Mouse (Mus musculus): ENCODE measurements around the gene Fyb2.

Gene Fyb2

DNA sequence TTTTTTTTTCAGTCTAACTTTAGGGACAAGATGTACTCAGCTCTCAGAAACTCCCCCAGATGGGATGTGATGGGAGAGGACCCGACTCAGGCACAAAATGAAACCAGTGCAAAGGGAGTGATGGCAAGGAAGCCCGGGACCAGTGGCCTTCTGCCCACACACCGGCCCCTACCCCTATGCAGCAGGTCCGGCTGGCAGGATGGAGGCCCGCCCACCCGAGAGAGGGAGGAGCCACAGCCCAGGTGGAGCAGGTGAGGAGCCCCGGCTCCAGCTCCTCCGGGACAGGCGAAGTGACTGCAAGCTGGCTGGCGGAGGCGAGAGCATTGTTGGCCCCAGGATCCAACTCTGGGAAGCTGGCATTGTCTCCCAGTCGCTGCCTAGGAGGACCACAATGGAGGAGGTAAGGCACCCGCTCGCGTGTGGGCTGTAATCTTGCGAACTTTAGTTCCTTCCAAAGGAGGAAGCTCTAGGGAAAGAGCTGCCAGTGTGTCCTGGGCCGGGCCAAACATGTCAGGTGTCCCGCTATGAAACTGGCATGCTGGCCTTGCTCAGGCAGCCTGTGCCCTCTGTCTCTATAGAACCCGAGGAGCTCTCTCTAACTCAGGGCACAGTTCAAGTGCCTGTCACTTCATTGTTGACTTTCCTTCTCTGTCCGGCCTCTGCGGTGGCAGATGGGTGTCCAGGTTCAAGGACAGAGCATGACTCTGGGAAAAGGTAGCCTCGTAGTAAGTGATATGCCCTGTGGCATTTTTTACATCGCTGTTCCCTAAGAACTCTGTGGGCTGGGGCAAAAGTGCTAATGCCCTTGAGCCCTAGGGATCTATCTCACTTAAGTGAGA lies at the start of gene Fyb2:
Gene Fyb2, plus strand, starts transcription at position 166 of the 839 bp plus-strand sequence.
- DNase-seq (ENCODE audit: extremely low spot score): peak; percentile 18

DNA sequence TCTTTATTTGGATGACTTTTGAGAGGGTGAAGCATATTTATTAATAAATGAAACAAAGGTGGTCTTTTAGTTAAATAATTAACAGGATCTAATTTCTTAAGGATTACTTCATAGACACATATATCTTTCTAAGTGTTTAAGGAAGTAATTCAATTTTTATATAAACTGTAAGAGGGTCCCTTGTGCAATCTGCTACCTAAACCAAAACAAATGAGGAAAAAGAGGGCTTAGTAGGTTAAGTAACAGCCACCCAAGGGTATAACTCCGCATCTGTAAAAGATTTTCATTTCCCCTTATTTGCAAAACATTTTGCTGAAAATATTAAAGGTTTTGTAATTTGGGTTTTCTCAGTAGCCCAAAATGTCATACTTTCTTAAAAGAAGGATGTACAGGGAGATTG lies 48.9 kb upstream of the Fyb2 start:
- DNase-seq (ENCODE audit: extremely low spot score): no peak

DNA sequence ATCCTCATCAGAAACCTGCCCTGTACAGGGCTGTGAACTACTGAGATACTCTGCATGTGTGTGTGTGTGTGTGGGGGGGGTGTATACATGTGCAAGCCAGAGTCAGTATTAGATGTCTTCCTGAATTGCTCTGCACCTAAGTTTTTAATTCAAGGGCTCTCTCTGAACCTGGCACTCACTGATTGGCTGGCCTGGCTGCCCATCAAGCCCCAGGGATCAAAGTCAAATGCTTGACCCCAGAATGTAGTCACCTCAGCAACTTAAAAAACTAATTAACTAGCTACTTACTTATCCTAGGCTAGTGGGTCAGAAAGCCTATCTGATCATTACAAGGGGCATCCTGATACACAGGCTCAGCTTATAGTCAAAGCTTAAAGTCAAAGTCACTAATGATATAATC lies 43.7 kb upstream of the Fyb2 start:
- DNase-seq (ENCODE audit: extremely low spot score): no peak

DNA sequence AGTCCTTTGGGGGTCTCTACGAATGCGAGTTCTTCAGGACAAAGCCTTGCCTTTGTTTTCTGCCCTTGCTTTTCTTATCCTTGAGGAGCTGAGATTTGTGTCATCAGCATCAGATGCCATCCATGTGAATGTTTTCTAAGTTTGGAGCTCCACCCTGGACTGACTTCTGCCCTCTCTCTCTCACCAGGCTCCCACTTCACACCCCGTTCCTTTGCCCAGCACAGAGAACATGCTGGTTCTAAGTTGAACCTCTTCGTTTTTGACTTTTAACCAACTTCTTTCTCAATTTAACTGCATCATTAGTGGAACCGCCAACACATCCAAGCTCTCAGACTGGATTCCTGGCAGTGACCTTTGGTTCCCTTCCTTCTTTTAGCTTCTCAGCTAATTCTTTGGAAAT lies 43.1 kb upstream of the Fyb2 start:
- DNase-seq (ENCODE audit: extremely low spot score): no peak

DNA sequence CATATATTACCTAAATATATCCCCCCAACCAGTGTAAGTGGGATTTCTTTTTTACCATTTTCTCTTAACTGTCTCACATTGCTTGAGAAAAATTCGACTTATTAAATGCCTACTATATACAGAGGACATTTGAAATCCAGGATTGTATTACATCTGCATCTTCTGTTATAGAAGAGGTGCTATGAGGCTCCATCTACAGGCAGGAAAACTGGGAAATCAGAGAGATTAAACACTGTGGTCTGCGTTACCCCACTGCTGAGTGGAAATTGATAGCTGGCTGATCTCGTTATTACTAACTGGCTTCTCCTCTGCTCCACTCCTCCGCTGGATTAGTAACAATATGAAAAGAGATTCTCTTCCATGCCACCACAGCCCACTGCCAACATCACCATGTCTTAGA lies 37.4 kb upstream of the Fyb2 start:
- no peak for DNase-seq (ENCODE audit: extremely low spot score)

DNA sequence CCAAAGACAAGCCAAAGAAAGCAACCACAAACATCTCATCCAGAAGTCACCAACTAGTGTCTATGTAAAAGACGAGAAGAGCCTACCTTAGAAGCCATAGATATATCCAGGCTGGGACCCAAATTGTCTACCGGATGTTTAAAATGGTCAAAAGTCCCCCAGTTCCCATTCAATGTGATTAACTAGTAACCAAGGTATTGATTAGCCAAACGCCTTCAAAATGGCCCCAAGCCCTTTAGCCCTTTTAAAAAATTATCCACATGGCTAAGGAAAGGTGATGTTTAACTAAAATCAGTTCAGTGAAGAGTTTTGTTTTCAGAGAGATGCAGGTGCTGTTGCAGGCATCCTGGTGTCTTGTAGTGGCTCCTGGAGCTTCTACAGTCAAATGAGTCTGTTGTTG lies 36.9 kb upstream of the Fyb2 start, which contains the start of gene C8a:
Gene C8a, minus strand, starts transcription at position 76 of the 400 bp plus-strand sequence.
- DNase-seq (ENCODE audit: extremely low spot score): no peak

DNA sequence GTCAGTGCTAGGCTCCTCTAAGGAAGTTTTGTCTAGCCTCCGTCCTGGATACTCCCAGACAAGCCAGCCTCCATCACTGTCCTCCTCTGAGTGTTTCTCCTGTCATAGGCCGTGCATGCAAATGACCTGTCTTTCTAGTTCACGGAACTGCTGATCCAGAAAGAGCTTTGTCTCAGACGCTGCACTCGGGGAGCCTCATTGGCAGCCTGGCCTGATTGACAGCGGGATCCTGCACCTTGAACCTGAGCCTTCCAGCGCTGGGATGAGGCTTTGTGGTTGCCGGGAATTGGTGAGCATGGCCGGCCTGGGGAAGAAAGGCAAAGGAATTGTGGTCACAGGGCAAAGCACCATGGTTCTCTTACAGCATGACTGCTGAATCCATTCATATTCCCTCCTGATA lies 25.8 kb upstream of the Fyb2 start:
- DNase-seq (ENCODE audit: extremely low spot score): no peak

DNA sequence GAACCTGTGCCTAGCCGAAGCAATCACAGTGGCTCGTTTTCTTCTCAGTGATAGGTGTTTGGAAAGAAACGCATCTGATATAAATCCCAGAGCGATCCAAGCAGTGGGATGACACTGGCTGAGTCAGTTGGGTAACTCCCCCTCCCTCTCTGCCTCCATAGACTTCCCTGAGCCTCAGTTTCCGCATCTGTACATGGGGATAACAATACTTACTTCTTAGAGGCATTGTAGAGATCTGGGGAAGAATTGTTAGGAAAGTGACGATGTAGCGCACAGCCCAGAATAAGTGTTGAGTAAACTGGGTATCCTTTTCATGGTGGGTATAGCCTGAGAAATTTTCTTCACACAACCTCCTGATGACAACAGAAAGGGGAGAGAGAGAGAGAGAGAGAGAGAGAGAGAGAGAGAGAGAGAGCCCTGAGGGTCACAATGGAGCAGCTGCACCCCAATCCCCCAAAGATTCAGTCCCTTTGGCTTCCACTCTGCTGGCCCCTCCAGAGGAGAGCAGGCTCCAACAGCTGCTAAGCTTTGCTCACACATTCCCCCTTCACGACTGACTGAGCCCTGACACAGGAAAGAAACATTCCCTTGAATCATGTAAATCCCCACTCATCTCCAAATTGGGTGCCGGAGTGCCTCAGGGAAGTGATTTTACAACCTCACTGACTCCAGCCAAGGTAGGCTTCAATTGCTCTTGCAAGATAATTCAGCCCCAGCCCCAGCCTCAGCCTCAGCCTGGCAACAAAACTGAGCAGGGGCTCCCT lies 24.6 kb upstream of the Fyb2 start:
- no peak for DNase-seq (ENCODE audit: extremely low spot score)

DNA sequence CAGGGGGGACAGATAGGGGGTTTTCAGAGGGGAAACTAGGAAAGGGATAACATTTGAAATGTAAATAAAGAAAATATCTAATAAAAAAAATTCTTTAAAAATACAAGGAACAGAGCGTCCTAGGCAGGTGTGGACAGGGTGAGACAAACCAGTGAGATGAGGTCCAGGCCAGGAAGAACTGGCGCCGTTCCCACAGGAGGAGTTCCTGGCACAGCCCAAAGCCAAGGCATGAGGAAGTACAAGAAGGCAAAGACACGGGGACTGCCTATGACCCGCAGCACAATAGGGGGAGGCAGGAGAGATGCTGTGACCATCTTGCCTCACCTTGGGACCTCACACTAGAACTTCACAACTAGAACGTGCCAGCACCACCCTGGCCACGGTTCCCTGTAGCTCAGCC lies 21.5 kb upstream of the Fyb2 start:
- DNase-seq (ENCODE audit: extremely low spot score): no peak

DNA sequence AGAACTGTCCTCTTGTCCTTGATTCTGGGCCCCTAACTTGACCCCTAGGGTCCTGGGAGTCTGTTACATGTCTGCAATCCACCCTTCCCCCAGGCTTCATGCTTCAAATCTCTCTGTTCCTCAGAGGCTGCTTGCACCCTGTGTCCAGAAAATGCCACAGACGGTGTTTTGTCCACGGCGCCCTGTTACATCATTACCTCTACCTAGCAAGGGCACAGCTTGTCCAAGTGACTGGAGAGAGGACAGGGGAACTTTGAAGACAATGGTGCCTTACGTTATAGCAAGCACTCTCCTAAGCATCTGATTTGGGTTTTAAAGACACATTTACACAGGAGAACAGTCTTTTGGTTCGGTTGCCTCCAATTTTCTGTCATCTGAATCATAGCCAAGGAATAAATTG lies 19.7 kb upstream of the Fyb2 start:
- DNase-seq (ENCODE audit: extremely low spot score): no peak

DNA sequence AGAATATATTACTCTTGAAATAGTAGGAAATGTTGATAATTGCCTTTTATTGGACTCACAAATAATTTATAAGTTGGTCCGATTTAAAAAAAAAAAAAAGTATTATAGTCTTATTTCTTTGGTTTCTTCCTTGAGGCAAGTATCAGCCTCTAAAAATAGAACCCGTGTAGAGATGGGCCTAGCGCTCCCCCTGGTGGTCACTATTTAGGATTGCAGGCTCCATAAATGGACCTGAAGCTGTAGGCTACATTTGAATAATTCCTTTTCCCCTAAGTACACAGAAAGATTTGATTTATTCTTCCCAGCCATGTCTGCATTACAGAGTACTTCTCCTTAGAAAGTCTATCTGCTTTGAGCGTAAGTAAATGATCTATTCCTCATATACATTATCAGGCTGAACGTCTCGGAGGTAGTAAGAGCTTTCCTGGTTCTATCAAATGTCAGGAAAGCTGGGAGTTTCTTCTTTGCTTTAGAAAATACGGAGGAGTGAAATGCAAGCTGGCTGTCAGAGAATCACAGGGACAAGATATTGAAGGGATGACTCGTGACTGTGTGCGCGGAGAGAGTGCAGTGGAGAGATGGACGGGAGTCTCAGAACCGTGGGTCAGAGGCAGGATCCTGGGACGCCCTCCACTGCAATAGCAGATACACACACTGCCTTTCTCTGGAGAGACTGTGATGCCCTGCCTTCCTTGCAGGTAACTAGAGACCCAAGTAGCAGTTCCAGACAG lies 19.1 kb upstream of the Fyb2 start:
- peak; percentile 43 for DNase-seq (ENCODE audit: extremely low spot score)

DNA sequence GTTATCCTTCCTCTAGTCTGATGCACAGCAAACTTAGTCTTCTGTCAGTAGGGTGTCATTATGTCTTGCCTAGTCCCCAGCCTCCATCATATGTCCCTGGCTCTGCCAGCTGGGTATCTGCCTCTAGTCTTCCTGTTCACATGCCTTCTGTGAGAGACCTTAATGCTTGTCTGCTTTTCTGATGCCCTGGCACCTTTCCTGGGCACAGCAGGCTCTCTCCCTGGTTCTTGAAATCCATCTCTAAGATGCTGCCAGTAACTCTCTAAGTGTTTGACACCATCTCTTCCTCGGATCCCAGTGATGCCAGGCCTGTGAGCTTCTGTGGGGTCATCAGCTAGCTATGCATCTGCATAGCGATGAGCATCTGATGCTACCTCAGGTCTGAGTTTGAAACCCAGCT lies 10.4 kb upstream of the Fyb2 start:
- DNase-seq (ENCODE audit: extremely low spot score): no peak

DNA sequence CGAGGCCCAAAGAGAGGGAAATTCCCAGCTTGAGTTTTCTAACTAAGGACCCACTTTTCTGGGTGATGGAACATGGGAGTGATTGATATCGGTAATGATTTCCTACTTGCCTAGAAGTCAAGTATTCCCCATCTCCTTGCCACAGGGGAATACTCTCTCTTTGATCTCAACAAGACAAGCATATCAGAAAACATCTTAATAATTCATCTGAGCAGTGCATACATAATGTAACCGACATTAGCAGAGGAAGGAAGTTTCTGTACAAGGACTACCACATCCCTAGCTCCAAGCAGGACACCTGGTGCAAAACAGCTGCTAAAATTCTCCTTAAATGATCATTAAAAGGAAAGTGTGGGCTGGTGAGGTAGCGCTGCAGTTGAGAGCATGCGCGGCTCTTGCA lies 8.2 kb upstream of the Fyb2 start:
- no peak for DNase-seq (ENCODE audit: extremely low spot score)

DNA sequence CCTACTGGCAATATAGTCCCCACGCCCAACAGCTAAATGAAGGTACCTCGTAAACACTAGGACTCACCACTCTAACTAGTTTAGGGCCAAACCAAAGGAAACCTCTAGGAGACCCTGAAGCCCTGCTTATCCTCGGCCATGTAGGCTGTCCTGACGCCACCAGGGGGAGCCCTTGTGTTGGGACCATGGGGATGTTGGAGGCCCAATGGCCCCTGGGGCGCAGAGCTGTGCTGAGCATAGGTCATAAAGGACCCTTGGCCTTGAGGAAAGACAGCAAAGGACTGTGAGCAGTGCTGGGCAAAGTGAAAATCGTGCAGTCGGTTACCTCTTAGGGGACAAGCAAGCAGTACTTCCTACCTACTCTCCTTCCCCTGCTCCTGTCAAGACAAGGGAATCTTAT lies 1.6 kb upstream of the Fyb2 start:
- peak; percentile 80 for DNase-seq (ENCODE audit: extremely low spot score)

DNA sequence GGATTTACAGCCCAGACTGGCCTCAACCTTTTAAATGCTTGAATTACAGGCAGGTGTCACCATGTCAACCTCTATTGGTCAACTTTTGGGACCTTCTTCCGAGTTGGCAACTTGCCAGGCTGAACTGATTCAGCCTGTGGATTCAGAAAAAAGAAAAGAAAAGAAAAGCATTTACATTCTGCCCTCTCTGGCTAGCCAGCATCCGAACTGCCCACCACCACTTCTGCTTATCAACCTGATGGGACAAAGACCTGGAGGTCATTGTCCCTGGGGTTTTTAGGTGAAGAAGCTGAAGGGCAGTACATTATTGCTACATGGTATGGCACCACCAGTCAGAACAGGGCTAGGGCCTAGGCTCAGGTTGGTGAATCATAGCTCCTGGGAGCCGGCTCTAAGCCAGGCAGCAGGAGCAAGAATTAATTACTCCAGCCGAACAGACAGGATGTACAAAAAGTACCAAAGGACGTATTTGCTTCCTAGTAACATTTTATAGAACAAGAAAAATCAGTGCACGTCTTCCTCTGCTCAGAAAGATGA lies 1.5 kb downstream of the Fyb2 start:
- DNase-seq (ENCODE audit: extremely low spot score): no peak

DNA sequence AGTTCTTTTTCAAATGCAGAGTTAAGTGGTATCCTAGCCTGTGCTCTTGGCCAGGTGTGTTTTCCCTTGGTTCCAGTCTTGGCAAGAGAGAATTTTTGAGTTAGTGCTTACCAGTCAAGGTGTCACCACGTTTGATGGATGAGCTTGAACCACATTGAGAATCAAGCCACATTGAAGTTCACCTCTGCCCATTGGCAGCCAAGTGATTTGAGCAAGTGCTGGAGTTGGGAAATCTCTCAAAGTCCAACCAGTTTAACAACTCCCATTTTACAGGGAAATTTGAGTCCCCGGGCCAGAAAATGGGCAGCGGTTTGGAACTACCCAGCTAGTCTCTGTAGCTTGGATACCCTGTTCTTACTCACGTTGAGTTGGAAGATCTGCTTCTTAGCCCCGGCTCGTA lies 4.8 kb downstream of the Fyb2 start:
- DNase-seq (ENCODE audit: extremely low spot score): no peak

DNA sequence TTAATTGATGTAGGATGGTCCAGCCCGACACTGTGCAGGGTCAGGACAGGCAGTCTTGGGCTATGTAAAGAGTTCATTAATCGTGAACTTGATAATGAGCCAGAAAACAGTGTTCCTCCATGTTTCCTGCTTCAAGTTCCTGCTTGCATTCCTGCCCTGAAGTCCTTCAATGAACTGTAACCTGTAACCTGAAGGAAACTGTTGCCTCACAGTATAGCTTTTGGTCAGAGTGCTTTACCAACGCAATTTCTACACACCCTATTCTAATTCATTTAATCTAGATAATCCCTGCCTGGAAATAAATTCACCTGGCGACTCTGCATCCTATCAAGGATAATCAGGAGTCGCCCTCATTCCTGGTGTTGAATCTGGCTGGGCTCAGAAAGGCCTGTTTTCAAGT lies 12.1 kb downstream of the Fyb2 start:
- DNase-seq (ENCODE audit: extremely low spot score): no peak

DNA sequence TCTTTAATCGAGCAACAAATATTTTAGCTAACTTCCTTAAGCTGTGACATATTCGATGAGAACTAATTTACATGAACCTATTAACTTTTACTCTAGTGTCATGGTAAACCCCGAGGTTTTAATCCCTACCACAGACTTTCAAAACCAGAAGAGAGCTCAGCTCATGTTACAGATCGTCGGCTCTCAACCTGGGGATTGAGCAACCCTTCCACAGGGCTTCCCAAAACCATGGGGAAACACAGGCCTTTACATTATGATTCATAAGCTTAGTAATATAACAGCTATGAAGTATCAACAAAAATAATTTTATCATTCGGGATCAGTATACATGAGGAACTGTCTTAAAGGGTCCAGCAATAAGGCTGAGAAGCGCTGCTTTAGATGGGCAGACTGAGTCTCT lies 15.9 kb downstream of the Fyb2 start:
- DNase-seq (ENCODE audit: extremely low spot score): no peak

DNA sequence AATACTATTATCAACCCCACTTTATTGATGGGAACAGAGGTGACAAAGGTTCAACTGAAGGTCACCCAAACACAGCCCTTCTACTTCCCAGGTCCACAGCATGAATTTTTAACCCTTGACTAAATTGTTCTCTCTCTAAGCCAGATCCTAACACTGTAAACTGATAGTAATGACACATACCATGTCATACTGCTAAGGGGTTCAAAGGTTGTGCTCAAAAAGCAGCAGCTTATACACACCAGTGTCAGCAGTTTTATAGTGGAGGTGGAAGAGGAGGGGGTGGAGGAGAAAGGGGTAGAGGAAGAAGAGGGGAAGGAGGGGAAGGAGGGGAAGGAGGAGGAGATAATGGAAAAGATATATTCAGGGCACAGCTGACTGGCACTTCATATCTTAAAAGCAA lies 20.4 kb downstream of the Fyb2 start:
- no peak for DNase-seq (ENCODE audit: extremely low spot score)

DNA sequence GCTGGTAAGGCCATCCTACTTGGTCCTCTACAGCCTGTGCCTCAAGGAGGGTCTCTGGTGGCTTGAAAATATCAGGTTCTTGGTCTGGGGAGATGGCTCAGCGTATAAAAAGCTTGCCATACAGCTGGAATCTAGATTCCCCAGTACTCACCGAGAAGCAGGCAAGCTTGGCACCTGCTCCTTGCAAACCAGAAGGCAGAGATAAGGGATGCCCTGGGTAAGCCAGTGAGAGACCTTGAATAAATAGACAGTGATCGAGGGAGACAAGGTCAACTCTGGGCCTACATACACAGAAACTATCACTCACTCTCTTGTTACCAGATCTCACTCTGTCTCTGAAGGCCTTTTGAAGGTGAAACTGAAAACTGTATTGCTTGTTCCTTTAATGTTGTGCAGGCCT lies 21.7 kb downstream of the Fyb2 start:
- DNase-seq (ENCODE audit: extremely low spot score): no peak

DNA sequence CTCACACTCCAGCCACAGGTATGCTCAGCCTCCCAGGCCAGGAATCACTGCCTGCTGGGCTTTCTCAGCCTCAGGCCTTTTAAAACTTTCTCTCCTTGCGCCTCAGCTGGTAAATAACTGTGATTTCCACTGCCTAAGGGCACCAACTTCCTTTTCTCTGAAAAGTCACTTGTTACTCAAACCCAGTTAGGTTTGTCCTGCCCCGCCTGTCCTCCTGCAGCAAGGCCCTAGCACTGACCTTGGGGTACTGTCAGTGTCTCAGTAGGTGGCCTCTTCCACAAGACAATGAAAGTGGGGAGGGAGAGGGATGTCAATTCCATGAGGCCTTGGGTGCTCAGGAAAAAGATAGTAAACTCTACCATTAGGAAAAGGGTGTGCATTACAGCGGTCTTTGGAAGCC lies 22.2 kb downstream of the Fyb2 start:
- no peak for DNase-seq (ENCODE audit: extremely low spot score)

DNA sequence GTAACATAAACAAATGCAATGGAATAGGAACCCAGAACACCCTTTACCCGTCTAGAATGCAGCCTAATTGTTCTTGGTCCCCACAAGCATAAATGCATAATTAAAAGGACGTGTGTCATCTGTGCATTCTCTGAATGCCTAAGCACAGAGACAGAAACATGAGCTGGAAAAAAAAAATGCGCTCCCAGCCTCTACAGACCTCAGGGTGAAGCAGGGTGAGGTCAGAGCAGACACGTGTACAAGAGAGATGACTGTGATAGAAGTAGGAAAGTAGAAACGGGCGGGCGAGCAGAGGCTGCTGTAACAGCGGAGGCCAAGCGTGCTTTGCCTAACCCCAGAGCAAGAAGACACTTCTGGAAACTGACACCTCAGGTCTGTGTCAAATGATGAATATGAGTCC lies 22.8 kb downstream of the Fyb2 start:
- DNase-seq (ENCODE audit: extremely low spot score): no peak
